Mouse (Mus musculus): Measurements from ENCODE around the gene Tubgcp6.

DNA sequence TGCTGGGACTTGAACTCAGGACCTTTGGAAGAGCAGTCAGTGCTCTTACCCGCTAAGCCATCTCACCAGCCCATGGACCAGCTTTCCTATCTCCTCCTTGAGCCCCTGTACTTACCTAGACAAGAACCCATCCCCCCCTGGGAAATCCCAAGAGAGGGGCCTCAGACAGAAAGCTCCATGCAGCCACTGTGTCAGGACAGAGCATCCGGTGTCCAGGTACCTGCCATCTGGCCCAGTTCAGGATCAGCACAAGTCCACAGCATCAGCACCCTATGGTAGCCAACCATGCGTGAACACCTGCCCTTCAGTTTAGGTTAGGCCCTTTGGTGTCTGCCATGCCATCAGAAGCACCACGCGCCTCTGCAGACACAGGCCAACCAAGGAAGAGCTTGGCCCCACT, 58.0 kb downstream of the Tubgcp6 start:
- TF ChIP-seq EP300 (IDR thresholded peaks at IDR 0.05; ENCODE audit: low read depth) (no peak), CTCF (IDR thresholded peaks at IDR 0.05; ENCODE audit: low read depth) (no peak)
